15 mouse cellular contexts compared by ENCODE assay signal in the genomic region with DNA sequence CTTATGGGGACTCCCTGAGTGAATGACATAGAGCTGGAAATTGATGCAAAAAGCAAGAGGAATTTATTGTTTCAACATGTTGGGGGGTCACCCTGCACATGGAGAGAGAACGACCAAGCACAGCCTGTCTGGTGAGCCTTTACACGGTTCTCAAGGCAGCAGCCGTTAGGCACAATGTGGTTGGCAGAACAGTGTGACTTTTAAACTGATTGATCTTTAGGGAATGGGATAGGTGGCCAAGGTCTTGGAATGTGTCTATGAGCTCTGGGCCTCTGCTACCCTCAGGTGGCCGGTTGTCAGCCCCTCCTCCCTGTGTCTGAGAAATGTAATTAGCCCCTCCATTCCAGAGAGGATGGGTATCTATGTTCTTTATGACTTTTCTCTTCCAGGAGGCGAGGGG.
DNase-seq lines count a peak whose midpoint lies in the region; ATAC-seq and TF ChIP-seq lines count a peak whose summit lies in the region.
"Had no signal": no experiment of that assay in that cellular context is flagged by ENCODE, and none has a peak within 500 bp of the region (broad histone marks: within the 10 kb centered on the region; RNA-seq: fewer than 3 reads in every experiment).

No protein-coding gene starts in this region.

- no peak overlapping the region for H3K4me3 ChIP-seq in midbrain, embryonic 11.5 days (ENCODE audit: low read depth, low read length)
- H3K4me3 ChIP-seq in midbrain, embryonic 14.5 days (replicated peaks; ENCODE audit: low read depth, low read length), result no peak overlapping the region
- H3K4me3 ChIP-seq in forebrain, embryonic 11.5 days (ENCODE audit: low read depth, low read length), result no peak overlapping the region
- no peak overlapping the region for H3K4me3 ChIP-seq in forebrain, embryonic 14.5 days (ENCODE audit: low read depth, low read length)
- H3K4me3 ChIP-seq in neural tube, embryonic 14.5 days (ENCODE audit: low read depth, low read length), result no peak overlapping the region
- H3K4me3 ChIP-seq in thymus, adult 2 months (ENCODE audit: control insufficient read depth, insufficient read depth, low read length), result no peak overlapping the region
- H3K4me3 ChIP-seq: embryonic facial prominence, embryonic 15.5 days; limb, embryonic 12.5 days; liver, embryonic 13.5 days; stomach, embryonic 15.5 days had no signal

- no peaks in the 10 kb centered on the region for H3K27me3 ChIP-seq in midbrain, embryonic 11.5 days (ENCODE audit: control insufficient read depth, insufficient read depth, low read length)
- H3K27me3 ChIP-seq in midbrain, embryonic 14.5 days (ENCODE audit: control insufficient read depth, insufficient read depth, low read length), result no peaks in the 10 kb centered on the region
- H3K27me3 ChIP-seq in forebrain, embryonic 11.5 days (ENCODE audit: control insufficient read depth, insufficient read depth, low read length), result no peaks in the 10 kb centered on the region
- H3K27me3 ChIP-seq in forebrain, embryonic 14.5 days (replicated peaks; ENCODE audit: control insufficient read depth, insufficient read depth, low read length), result no peaks in the 10 kb centered on the region
- H3K27me3 ChIP-seq in neural tube, embryonic 14.5 days (ENCODE audit: control insufficient read depth, insufficient read depth, low read length), result no peaks in the 10 kb centered on the region
- H3K27me3 ChIP-seq in thymus, adult 2 months (ENCODE audit: control insufficient read depth, insufficient read depth, low read length), result no peaks in the 10 kb centered on the region
- H3K27me3 ChIP-seq: embryonic facial prominence, embryonic 15.5 days; limb, embryonic 12.5 days; liver, embryonic 13.5 days; stomach, embryonic 15.5 days had no signal

- 67% methylated on average over 5 of the region's 5 CpGs for WGBS in midbrain, embryonic 11.5 days
- 55% methylated on average over 5 of the region's 5 CpGs for WGBS in midbrain, embryonic 14.5 days
- WGBS in forebrain, embryonic 11.5 days, result 39% methylated on average over 5 of the region's 5 CpGs
- 34% methylated on average over 5 of the region's 5 CpGs for WGBS in forebrain, embryonic 14.5 days
- WGBS in neural tube, embryonic 14.5 days, result 34% methylated on average over 5 of the region's 5 CpGs
- 80% methylated on average over 5 of the region's 5 CpGs for WGBS in thymus, adult 2 months

- no peak for DNase-seq in midbrain, embryonic 11.5 days (ENCODE audit: low spot score, missing footprints)
- DNase-seq in midbrain, embryonic 14.5 days, result no peak
- no peak for DNase-seq in forebrain, embryonic 11.5 days (ENCODE audit: low spot score)
- DNase-seq in forebrain, embryonic 14.5 days (ENCODE audit: low spot score), result peak; percentile 34
- DNase-seq in liver, result no peak
- no peak for DNase-seq in thymus, adult 2 months
- DNase-seq: adrenal gland, adult 2 months; liver, embryonic 13.5 days; lung, embryonic 14.5 days; lung, postnatal 36 days had no signal

- H3K27ac ChIP-seq in midbrain, embryonic 11.5 days (ENCODE audit: low read depth, low read length), result no peak overlapping the region
- H3K27ac ChIP-seq in midbrain, embryonic 14.5 days (replicated peaks; ENCODE audit: low read depth, low read length), result no peak overlapping the region
- H3K27ac ChIP-seq in forebrain, embryonic 11.5 days (ENCODE audit: low read depth, low read length), result peak overlapping the region; percentile 50; the same call in 1 of the 2 replicates
- no peak overlapping the region for H3K27ac ChIP-seq in forebrain, embryonic 14.5 days (ENCODE audit: low read depth, low read length)
- no peak overlapping the region for H3K27ac ChIP-seq in neural tube, embryonic 14.5 days (ENCODE audit: low read depth, low read length)
- no peak overlapping the region for H3K27ac ChIP-seq in thymus, adult 2 months (ENCODE audit: control insufficient read depth, insufficient read depth, low read length)
- H3K27ac ChIP-seq: embryonic facial prominence, embryonic 15.5 days; limb, embryonic 12.5 days; liver, embryonic 13.5 days; stomach, embryonic 15.5 days had no signal

- no peak for TF ChIP-seq CTCF in thymus, adult 2 months (IDR thresholded peaks at IDR 0.05; ENCODE audit: borderline replicate concordance, control insufficient read depth, extremely low read depth, insufficient read depth, low read length, poor library complexity)

- peak; percentile 35; the same call in 1 of the 2 replicates for ATAC-seq in midbrain, embryonic 11.5 days (ENCODE audit: low FRiP score)
- no peak for ATAC-seq in midbrain, embryonic 14.5 days (ENCODE audit: low FRiP score, low TSS enrichment)
- peak; percentile 28 for ATAC-seq in forebrain, embryonic 11.5 days (replicated peaks; ENCODE audit: low FRiP score)
- peak; percentile 40 for ATAC-seq in forebrain, embryonic 14.5 days
- peak; percentile 30; the same call in 1 of the 2 replicates for ATAC-seq in neural tube, embryonic 14.5 days (ENCODE audit: low read depth)
- ATAC-seq: intestine, postnatal 0 days had no signal

- peaks cover 2% of the 10 kb centered on the region; the same call in 1 of the 2 replicates for H3K4me1 ChIP-seq in midbrain, embryonic 11.5 days (ENCODE audit: control insufficient read depth, insufficient read depth, low read length)
- peaks cover 10% of the 10 kb centered on the region; the same call in 1 of the 2 replicates for H3K4me1 ChIP-seq in midbrain, embryonic 14.5 days (ENCODE audit: control insufficient read depth, insufficient read depth, low read length)
- peaks cover 5% of the 10 kb centered on the region; the same call in 1 of the 2 replicates for H3K4me1 ChIP-seq in forebrain, embryonic 11.5 days (replicated peaks; ENCODE audit: control insufficient read depth, insufficient read depth, low read length)
- peaks cover 10% of the 10 kb centered on the region; the same call in 1 of the 2 replicates for H3K4me1 ChIP-seq in forebrain, embryonic 14.5 days (ENCODE audit: control insufficient read depth, insufficient read depth, low read length)
- H3K4me1 ChIP-seq in neural tube, embryonic 14.5 days (ENCODE audit: control insufficient read depth, insufficient read depth, low read length), result no peaks in the 10 kb centered on the region
- H3K4me1 ChIP-seq in thymus, adult 2 months (replicated peaks; ENCODE audit: control insufficient read depth, insufficient read depth, low read length), result no peaks in the 10 kb centered on the region
- H3K4me1 ChIP-seq: embryonic facial prominence, embryonic 15.5 days; limb, embryonic 12.5 days; liver, embryonic 13.5 days; stomach, embryonic 15.5 days had no signal

- H3K4me2 ChIP-seq in midbrain, embryonic 11.5 days, result no peak overlapping the region
- H3K4me2 ChIP-seq in midbrain, embryonic 14.5 days (ENCODE audit: low read length), result no peak overlapping the region
- H3K4me2 ChIP-seq in forebrain, embryonic 11.5 days (ENCODE audit: low read depth, low read length, severe bottlenecking), result no peak overlapping the region
- no peak overlapping the region for H3K4me2 ChIP-seq in forebrain, embryonic 14.5 days (ENCODE audit: low read length)
- no peak overlapping the region for H3K4me2 ChIP-seq in neural tube, embryonic 14.5 days (ENCODE audit: low read depth, low read length)
- H3K4me2 ChIP-seq: embryonic facial prominence, embryonic 15.5 days; limb, embryonic 12.5 days; liver, embryonic 13.5 days; lung, embryonic 14.5 days; stomach, embryonic 15.5 days had no signal

- no peak overlapping the region for H3K9ac ChIP-seq in midbrain, embryonic 11.5 days (ENCODE audit: low read length)
- no peak overlapping the region for H3K9ac ChIP-seq in midbrain, embryonic 14.5 days (replicated peaks; ENCODE audit: low read length)
- no peak overlapping the region for H3K9ac ChIP-seq in forebrain, embryonic 11.5 days (ENCODE audit: low read length)
- H3K9ac ChIP-seq in forebrain, embryonic 14.5 days (ENCODE audit: low read length), result no peak overlapping the region
- no peak overlapping the region for H3K9ac ChIP-seq in neural tube, embryonic 14.5 days (replicated peaks; ENCODE audit: low read depth, low read length)
- H3K9ac ChIP-seq: embryonic facial prominence, embryonic 15.5 days; limb, embryonic 12.5 days; liver, embryonic 13.5 days; lung, embryonic 14.5 days; stomach, embryonic 15.5 days had no signal

- TF ChIP-seq POLR2A in thymus, adult 2 months (IDR thresholded peaks at IDR 0.05; ENCODE audit: control insufficient read depth, extremely low read depth, insufficient read depth, low read length, poor library complexity), result no peak

- H3K36me3 ChIP-seq in midbrain, embryonic 11.5 days (ENCODE audit: control insufficient read depth, insufficient read depth, low read length), result no peaks in the 10 kb centered on the region
- no peaks in the 10 kb centered on the region for H3K36me3 ChIP-seq in midbrain, embryonic 14.5 days (ENCODE audit: control insufficient read depth, insufficient read depth, low read length)
- H3K36me3 ChIP-seq in forebrain, embryonic 11.5 days (ENCODE audit: control insufficient read depth, insufficient read depth, low read length), result no peaks in the 10 kb centered on the region
- no peaks in the 10 kb centered on the region for H3K36me3 ChIP-seq in forebrain, embryonic 14.5 days (ENCODE audit: control insufficient read depth, insufficient read depth, low read length)
- no peaks in the 10 kb centered on the region for H3K36me3 ChIP-seq in neural tube, embryonic 14.5 days (ENCODE audit: control insufficient read depth, insufficient read depth, low read length)
- H3K36me3 ChIP-seq in thymus, adult 2 months (ENCODE audit: control insufficient read depth, insufficient read depth, low read length), result no peaks in the 10 kb centered on the region
- H3K36me3 ChIP-seq: embryonic facial prominence, embryonic 15.5 days; limb, embryonic 12.5 days; liver, embryonic 13.5 days; stomach, embryonic 15.5 days had no signal

- H3K9me3 ChIP-seq in midbrain, embryonic 11.5 days (ENCODE audit: control insufficient read depth, low read length), result no peaks in the 10 kb centered on the region
- H3K9me3 ChIP-seq in midbrain, embryonic 14.5 days (ENCODE audit: control insufficient read depth, low read length), result no peaks in the 10 kb centered on the region
- H3K9me3 ChIP-seq in forebrain, embryonic 11.5 days (ENCODE audit: control insufficient read depth, low read length), result no peaks in the 10 kb centered on the region
- no peaks in the 10 kb centered on the region for H3K9me3 ChIP-seq in forebrain, embryonic 14.5 days (replicated peaks; ENCODE audit: control insufficient read depth, low read length)
- no peaks in the 10 kb centered on the region for H3K9me3 ChIP-seq in neural tube, embryonic 14.5 days (ENCODE audit: control insufficient read depth, low read length)
- H3K9me3 ChIP-seq: embryonic facial prominence, embryonic 15.5 days; limb, embryonic 12.5 days; liver, embryonic 13.5 days; stomach, embryonic 15.5 days had no signal
